Comparison of ENCODE assay signal across 8 mouse cellular contexts in the genomic region with DNA sequence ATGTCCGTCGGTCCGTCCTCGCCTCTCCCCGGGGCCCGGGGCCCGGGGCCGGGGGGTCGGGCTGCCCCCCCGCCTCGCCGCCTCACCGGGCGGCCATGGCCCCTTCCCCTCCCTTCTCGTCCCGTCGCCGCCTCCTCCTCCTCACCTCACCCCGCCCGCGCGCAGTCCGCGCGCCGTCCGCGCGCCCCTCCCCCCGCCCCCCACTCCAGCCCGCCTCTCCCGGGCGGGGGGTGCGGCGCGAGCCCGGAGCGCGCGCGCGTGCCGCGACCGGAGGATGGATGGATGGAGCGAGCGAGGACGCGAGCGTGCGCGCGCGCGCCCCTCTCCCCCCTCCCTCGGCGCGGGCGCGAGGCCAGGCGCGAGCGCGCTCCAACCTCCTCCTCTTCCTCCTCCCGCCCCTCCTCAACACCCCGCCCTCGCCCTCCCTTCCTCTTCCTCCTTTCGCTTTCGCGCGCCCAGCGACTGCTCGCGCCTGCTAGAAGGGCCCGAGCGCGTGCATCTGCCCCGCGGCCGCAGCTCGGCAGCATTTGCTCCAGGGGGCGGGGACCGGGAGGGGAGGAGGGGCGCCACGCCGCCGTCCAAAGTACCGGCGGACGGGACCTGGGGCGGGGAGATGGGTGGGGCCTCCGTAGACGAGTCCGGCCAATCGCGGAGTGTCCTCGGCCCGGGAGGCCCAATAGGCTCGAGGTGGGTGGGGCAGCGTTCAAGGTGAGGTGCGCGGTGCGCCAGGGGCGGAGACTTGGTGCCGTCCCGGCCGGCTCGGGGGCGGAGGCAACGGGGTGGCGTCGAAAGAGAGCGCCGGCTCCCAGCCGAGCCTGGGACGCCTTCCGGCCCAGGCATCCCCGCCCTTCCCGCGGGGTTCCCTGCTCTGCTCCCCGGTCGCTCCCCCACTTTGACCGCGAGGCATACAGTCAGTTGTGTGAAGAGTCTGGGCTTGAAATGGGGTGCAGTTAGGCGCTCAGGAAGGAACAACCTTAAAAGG. TPM values are rescaled to one million over a fixed set of nuclear protein-coding genes. Genes with fewer than 3 reads are reported as not detected.
DNase-seq lines count a peak whose midpoint lies in the region; ATAC-seq and TF ChIP-seq lines count a peak whose summit lies in the region.

A gene (minus strand): TSS at position 141 of the 982 bp plus-strand sequence.

- TF ChIP-seq POLR2A in CH12.LX (IDR thresholded peaks at IDR 0.05; ENCODE audit: low read depth, low read length): peak; percentile 83
- TF ChIP-seq POLR2A in testis, adult 2 months (IDR thresholded peaks at IDR 0.05; ENCODE audit: control insufficient read depth, low read depth, low read length): peak; percentile 76

- H3K9me3 ChIP-seq in CH12.LX (replicated peaks; ENCODE audit: low read length): peaks cover 2% of the 10 kb centered on the region
- no peaks in the 10 kb centered on the region for H3K9me3 ChIP-seq in forebrain, embryonic 12.5 days
- H3K9me3 ChIP-seq in heart, postnatal 0 days (replicated peaks; ENCODE audit: control insufficient read depth, low read length): no peaks in the 10 kb centered on the region
- H3K9me3 ChIP-seq in liver, embryonic 16.5 days (replicated peaks; ENCODE audit: control insufficient read depth, low read length): 0 out of 2 replicates have a peak, but pooled peaks cover 3% of the 10 kb centered on the region
- H3K9me3 ChIP-seq in neural tube, embryonic 13.5 days: no peaks in the 10 kb centered on the region

- peak; percentile 99 for DNase-seq in CH12.LX (ENCODE audit: extremely low read depth)
- DNase-seq in c-Kit-positive CD71-positive TER-119-negative erythroid progenitor cells, embryonic 14.5 days (ENCODE audit: low read depth): peak; percentile 97
- DNase-seq in heart, postnatal 0 days (ENCODE audit: low spot score): peak; percentile 99
- DNase-seq in kidney, postnatal 4 days: peak; percentile 98 to 99

- peak within 1 kb of the TSS; percentile 95 for H3K9ac ChIP-seq in CH12.LX (ENCODE audit: insufficient read depth, low read depth)
- peak within 1 kb of the TSS; percentile 88 for H3K9ac ChIP-seq in forebrain, embryonic 12.5 days
- H3K9ac ChIP-seq in heart, postnatal 0 days (replicated peaks; ENCODE audit: low read depth, low read length): peak within 1 kb of the TSS; percentile 91
- peak within 1 kb of the TSS; percentile 87 for H3K9ac ChIP-seq in liver, embryonic 16.5 days (ENCODE audit: low read depth, low read length)
- peak within 1 kb of the TSS; percentile 97 for H3K9ac ChIP-seq in neural tube, embryonic 13.5 days

- peaks cover 21 to 32% of the 10 kb centered on the region in 2 experiments for H3K36me3 ChIP-seq in CH12.LX (replicated peaks in 1 of 2; ENCODE audit: control insufficient read depth in 1 of 2, insufficient read depth in 1 of 2, low read length in 1 of 2)
- peaks cover 26% of the 10 kb centered on the region for H3K36me3 ChIP-seq in forebrain, embryonic 12.5 days (replicated peaks)
- H3K36me3 ChIP-seq in heart, postnatal 0 days (replicated peaks; ENCODE audit: control insufficient read depth, insufficient read depth, low read length): peaks cover 25% of the 10 kb centered on the region
- H3K36me3 ChIP-seq in liver, embryonic 16.5 days (ENCODE audit: control insufficient read depth, insufficient read depth): peaks cover 23% of the 10 kb centered on the region
- peaks cover 27% of the 10 kb centered on the region for H3K36me3 ChIP-seq in neural tube, embryonic 13.5 days
- no peaks in the 10 kb centered on the region; the same call in 1 of the 2 replicates for H3K36me3 ChIP-seq in testis, adult 2 months (ENCODE audit: control insufficient read depth, insufficient read depth, low read length)

- H3K27ac ChIP-seq in CH12.LX (ENCODE audit: insufficient read depth, low read depth): peak within 1 kb of the TSS; percentile 92
- peak within 1 kb of the TSS; percentile 100 for H3K27ac ChIP-seq in forebrain, embryonic 12.5 days
- H3K27ac ChIP-seq in heart, postnatal 0 days (ENCODE audit: low read depth): peak within 1 kb of the TSS; percentile 98
- peak within 1 kb of the TSS; percentile 97 for H3K27ac ChIP-seq in liver, embryonic 16.5 days (ENCODE audit: low read length)
- peak within 1 kb of the TSS; percentile 98 for H3K27ac ChIP-seq in neural tube, embryonic 13.5 days (replicated peaks)
- peak within 1 kb of the TSS; percentile 88 for H3K27ac ChIP-seq in testis, adult 2 months (ENCODE audit: control insufficient read depth, insufficient read depth, low read depth, low read length)

- H3K4me1 ChIP-seq in CH12.LX (ENCODE audit: control insufficient read depth in 1 of 2, insufficient read depth in 2 of 2): peaks cover 6 to 38% of the 10 kb centered on the region in 2 experiments; a peak in 3 of 4 replicates
- peaks cover 26% of the 10 kb centered on the region for H3K4me1 ChIP-seq in forebrain, embryonic 12.5 days
- peaks cover 11% of the 10 kb centered on the region for H3K4me1 ChIP-seq in heart, postnatal 0 days (ENCODE audit: control insufficient read depth, insufficient read depth)
- H3K4me1 ChIP-seq in liver, embryonic 16.5 days (ENCODE audit: control insufficient read depth, low read depth, low read length): peaks cover 30% of the 10 kb centered on the region
- H3K4me1 ChIP-seq in neural tube, embryonic 13.5 days (replicated peaks): peaks cover 30% of the 10 kb centered on the region
- peaks cover 16% of the 10 kb centered on the region for H3K4me1 ChIP-seq in testis, adult 2 months (ENCODE audit: control insufficient read depth, insufficient read depth, low read length)

- peak within 1 kb of the TSS; percentile 82 to 96 (median 93) for H3K4me3 ChIP-seq in CH12.LX (replicated peaks in 1 of 3; ENCODE audit: low read depth in 2 of 3, low read length in 2 of 3, poor library complexity in 1 of 3)
- H3K4me3 ChIP-seq in forebrain, embryonic 12.5 days (replicated peaks): peak within 1 kb of the TSS; percentile 82
- H3K4me3 ChIP-seq in heart, postnatal 0 days (ENCODE audit: low read depth, low read length): peak within 1 kb of the TSS; percentile 95
- peak within 1 kb of the TSS; percentile 82 for H3K4me3 ChIP-seq in liver, embryonic 16.5 days (ENCODE audit: low read depth, low read length)
- peak within 1 kb of the TSS; percentile 88 for H3K4me3 ChIP-seq in neural tube, embryonic 13.5 days
- peak within 1 kb of the TSS; percentile 93 for H3K4me3 ChIP-seq in testis, adult 2 months (ENCODE audit: control insufficient read depth, low read depth, low read length)

- no peak for TF ChIP-seq CTCF in CH12.LX (conservative IDR thresholded peaks at IDR 0.05 in 1 of 2, IDR thresholded peaks at IDR 0.05 in 1 of 2; ENCODE audit: low read depth in 2 of 2, low read length in 2 of 2)
- TF ChIP-seq CTCF in heart, postnatal 0 days (IDR thresholded peaks at IDR 0.05; ENCODE audit: low read depth): no peak
- no peak for TF ChIP-seq CTCF in testis, adult 2 months (IDR thresholded peaks at IDR 0.05; ENCODE audit: control insufficient read depth, insufficient read depth, insufficient replicate concordance, low read depth, low read length)

- dilution Hi-C loops in CH12.LX (cut with MboI; ENCODE audit: extremely low pct_ligation_motif_present, extremely low pct_unique_long_range_greater_than_20kb, low sequenced_read_pairs): no loop called here

- H3K79me2 ChIP-seq in CH12.LX (replicated peaks; ENCODE audit: control insufficient read depth, extremely low read depth, insufficient read depth, poor library complexity, severe bottlenecking): peaks cover 13% of the 10 kb centered on the region

- in situ Hi-C loops in CH12.LX (cut with MboI; ENCODE audit: low pct_ligation_motif_present, low pct_unique_long_range_greater_than_20kb, low sequenced_read_pairs): no loop called here

- under 1% methylated on average over 74 of the region's 125 CpGs for WGBS in forebrain, embryonic 12.5 days
- WGBS in heart, postnatal 0 days: under 1% methylated on average over 55 of the region's 125 CpGs
- under 1% methylated on average over 65 of the region's 125 CpGs for whole genome bisulfite sequencing in liver, embryonic 16.5 days (ENCODE audit: insufficient replicate concordance)
- under 1% methylated on average over 69 of the region's 125 CpGs for WGBS in neural tube, embryonic 13.5 days

- no peak for TF ChIP-seq EP300 in CH12.LX (IDR thresholded peaks at IDR 0.05; ENCODE audit: low read length)
- TF ChIP-seq EP300 in heart, postnatal 0 days (IDR thresholded peaks at IDR 0.05; ENCODE audit: low read depth): peak; percentile 14; the same call in 1 of the 2 replicates

- no peaks in the 10 kb centered on the region for H3K27me3 ChIP-seq in CH12.LX (replicated peaks)
- H3K27me3 ChIP-seq in forebrain, embryonic 12.5 days: no peaks in the 10 kb centered on the region
- H3K27me3 ChIP-seq in heart, postnatal 0 days (ENCODE audit: control insufficient read depth, insufficient read depth, low read length): no peaks in the 10 kb centered on the region
- H3K27me3 ChIP-seq in liver, embryonic 16.5 days (ENCODE audit: control insufficient read depth, insufficient read depth, low read depth, low read length): no peaks in the 10 kb centered on the region
- H3K27me3 ChIP-seq in neural tube, embryonic 13.5 days: no peaks in the 10 kb centered on the region
- H3K27me3 ChIP-seq in testis, adult 2 months (ENCODE audit: control insufficient read depth, insufficient read depth, low read length): no peaks in the 10 kb centered on the region

- peak within 1 kb of the TSS; percentile 97 for H3K4me2 ChIP-seq in CH12.LX (ENCODE audit: insufficient read depth, low read depth, poor library complexity, severe bottlenecking)
- H3K4me2 ChIP-seq in forebrain, embryonic 12.5 days: peak within 1 kb of the TSS; percentile 91
- H3K4me2 ChIP-seq in heart, postnatal 0 days (ENCODE audit: low read depth, low read length): peak within 1 kb of the TSS; percentile 78
- peak within 1 kb of the TSS; percentile 98 for H3K4me2 ChIP-seq in liver, embryonic 16.5 days (ENCODE audit: low read depth, low read length)
- peak within 1 kb of the TSS; percentile 93 for H3K4me2 ChIP-seq in neural tube, embryonic 13.5 days

- no peak for TF ChIP-seq RAD21 in CH12.LX (IDR thresholded peaks at IDR 0.05; ENCODE audit: low read depth, low read length)

- peak; percentile 95 for ATAC-seq in forebrain, embryonic 12.5 days (ENCODE audit: low FRiP score)
- peak; percentile 94 for ATAC-seq in heart, postnatal 0 days (ENCODE audit: insufficient read depth, low read depth)
- ATAC-seq in liver, embryonic 16.5 days (ENCODE audit: low read depth): peak; percentile 93
- peak; percentile 95 for ATAC-seq in neural tube, embryonic 13.5 days (ENCODE audit: low read depth)

TF ChIP-seq in CH12.LX, 34 proteins besides CTCF, POLR2A, EP300 and RAD21 (continues in another document):
- no peak for TF ChIP-seq RCOR1 (conservative IDR thresholded peaks at IDR 0.05; ENCODE audit: low read depth, low read length)

RNA-seq across cellular contexts. Expression of the gene that starts here (rescaled TPM):
- total RNA-seq in CH12.LX (2012; rRNA removed) (46.6 and 51.3 TPM in 2 replicates), CH12.LX (2014; rRNA removed) (38.3 and 40.7 TPM in 2 replicates)
- 52.0 and 59.0 TPM in 2 replicates for polyA plus RNA-seq in CH12.LX (2012; ENCODE audit: insufficient read length, low read depth)
- polyA plus RNA-seq in forebrain, embryonic 12.5 days (2016; fragmentation: Nextera tagmentation; extraction: Ambion mirVana): 22.4 and 22.6 TPM in 2 replicates
- 32.5 and 36.2 TPM in 2 replicates for total RNA-seq in heart, postnatal 0 days (2014; rRNA removed; ENCODE audit: low replicate concordance)
- 5.2 and 5.4 TPM in 2 replicates for polyA plus RNA-seq in heart, postnatal 0 days (2015; fragmentation: Nextera tagmentation; extraction: Ambion mirVana)
- polyA plus RNA-seq in liver, embryonic 16.5 days (2015; fragmentation: Nextera tagmentation; extraction: Ambion mirVana): 3.0 and 3.2 TPM in 2 replicates
- 26.7 and 30.6 TPM in 2 replicates for polyA plus RNA-seq in neural tube, embryonic 13.5 days (2015; fragmentation: Nextera tagmentation; extraction: Ambion mirVana)
- polyA plus RNA-seq in testis, adult 2 months (2012; rRNA removed): 16.8 and 17.8 TPM in 2 replicates

Comparison
In these comparisons a context has a peak if more than half of its experiments do, and no peak if none do; other contexts are left out.
1. Peak in every context shown above with its lines: DNase-seq, ATAC-seq, H3K4me3 ChIP-seq and H3K27ac ChIP-seq.